Mouse (Mus musculus) kidney, embryonic 14.5 days (tissue): ENCODE results near the gene Hspa1a. TPM values are rescaled to one million over a fixed set of nuclear protein-coding genes. Genes with fewer than 3 reads are reported as not detected.
"Not testable (repeated sequence)": the region's sequence is repeated elsewhere in the genome, so short reads cannot be mapped to it uniquely, and the experiment has no call there.

Experiments
- ATAC-seq: fragments of 200-750 bp; cut with Nextera tagmentation; 2 replicates; pipeline ENCODE4 v1.8.0; 2017; ENCODE audit warnings: moderate number of reproducible peaks, mild to moderate bottlenecking, moderate TSS enrichment, moderate library complexity; ENCODE audit not compliant: low FRiP score, low TSS enrichment
- H3K27ac ChIP-seq: fragments of 300-500 bp; sonication (generic); 2 replicates; pipeline ENCODE4 v1.5.1; 2014; ENCODE audit warnings: low read depth, mild to moderate bottlenecking, low read length, moderate library complexity, mixed read lengths
- H3K27me3 ChIP-seq: fragments of 300-500 bp; sonication (generic); 2 replicates; pipeline ENCODE4 v1.6.1; 2014; ENCODE audit warnings: mild to moderate bottlenecking, low read length; ENCODE audit not compliant: control insufficient read depth, insufficient read depth
- H3K36me3 ChIP-seq: fragments of 300-500 bp; sonication (generic); 2 replicates; pipeline ENCODE4 v1.6.1; 2014; ENCODE audit warnings: low read length, mixed read lengths; ENCODE audit not compliant: control insufficient read depth, insufficient read depth
- H3K4me1 ChIP-seq: fragments of 300-500 bp; sonication (generic); 2 replicates; pipeline ENCODE4 v1.6.1; 2014; ENCODE audit warnings: low read length, mixed read lengths; ENCODE audit not compliant: control insufficient read depth, insufficient read depth
- H3K4me2 ChIP-seq: fragments of 300-500 bp; sonication (generic); replicated peaks from 2 replicates; pipeline ENCODE4 v1.6.1; 2014; ENCODE audit warnings: low read depth, mild to moderate bottlenecking, low read length
- H3K4me3 ChIP-seq: fragments of 300-500 bp; sonication (generic); 2 replicates; pipeline ENCODE4 v1.5.1; 2014; ENCODE audit warnings: mild to moderate bottlenecking, low read length
- H3K9ac ChIP-seq: fragments of 300-500 bp; sonication (generic); 2 replicates; pipeline ENCODE4 v1.6.1; 2014; ENCODE audit warnings: low read depth, mild to moderate bottlenecking, low read length, moderate library complexity
- H3K9me3 ChIP-seq: fragments of 300-500 bp; sonication (generic); 2 replicates; pipeline ENCODE4 v1.6.1; 2016; ENCODE audit warnings: low read length; ENCODE audit not compliant: control insufficient read depth
- WGBS: fragments of 180-500 bp; shearing (Covaris S2); extraction: QIAGEN DNeasy Blood & Tissue Kit; methylation state at CpG from one replicate; pipeline ENCODE4 v1.1.7; 2014; 5-methylcytosine and 5-hydroxymethylcytosine counted together
- polyA plus RNA-seq: library from polyadenylated mRNA; unstranded; fragments of >200 nt; fragmentation: Nextera tagmentation; extraction: Ambion mirVana; gene quantifications from 2 replicates; pipeline ENCODE4 v1.2.1, GENCODE M21; 2014

Hspa1a gene
- polyA plus RNA-seq, 1 experiment from 2014 or later, result 4.3 TPM

- peak overlapping the region; percentile 24; the same call in 1 of the 2 replicates for H3K27ac ChIP-seq
- peaks cover 11% of the 10 kb centered on the region for H3K4me1 ChIP-seq
- H3K9ac ChIP-seq, result no peak overlapping the region
- no peak for ATAC-seq
- H3K27me3 ChIP-seq, result no peaks in the 10 kb centered on the region
- no peaks in the 10 kb centered on the region for H3K9me3 ChIP-seq
- H3K4me3 ChIP-seq, result no peak overlapping the region
- no peaks in the 10 kb centered on the region for H3K36me3 ChIP-seq
- no peak overlapping the region for H3K4me2 ChIP-seq
- 25% methylated on average over 3 of the region's 3 CpGs for WGBS
These were observed 9.8 kb downstream of the Hspa1a start for GRCm38 (mm10) chr17:34962125-34962524.

DNA sequence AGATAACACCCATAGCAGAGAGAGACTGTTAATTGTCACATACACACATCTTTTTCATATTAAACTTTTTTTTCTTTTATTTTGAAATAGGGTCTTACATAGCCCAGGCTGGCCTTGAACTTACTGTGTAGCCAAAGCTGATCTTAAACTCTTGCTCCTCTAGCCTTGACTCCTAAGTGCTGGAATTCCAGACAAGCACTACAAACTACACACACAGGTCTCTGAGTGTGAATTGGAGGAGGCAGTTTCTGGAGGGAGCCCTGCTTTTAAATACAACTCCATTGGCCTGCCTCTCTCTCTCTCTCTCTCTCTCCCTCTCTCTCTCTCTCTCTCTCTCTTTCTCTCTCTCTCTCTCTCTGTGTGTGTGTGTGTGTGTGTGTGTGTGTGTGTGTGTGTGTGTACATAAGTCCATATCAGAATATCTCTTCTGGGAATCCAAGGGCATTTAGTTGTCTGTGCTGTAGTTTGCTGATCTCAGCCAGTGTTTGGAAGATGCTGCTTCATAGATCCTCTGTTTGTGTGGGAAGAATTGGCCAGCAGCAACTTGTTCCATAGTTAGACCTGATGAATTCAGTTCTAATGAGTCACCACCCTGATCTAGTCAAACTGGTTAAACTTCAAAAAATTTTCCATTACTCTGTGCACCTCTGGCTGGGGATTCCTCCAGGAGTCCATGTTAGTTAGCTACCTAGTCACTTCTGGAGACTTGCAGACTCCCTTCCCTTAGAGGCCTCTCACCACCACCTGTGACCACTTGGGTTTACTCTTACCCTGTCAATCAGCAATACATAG is 11.1 kb downstream of the Hspa1a start:
- no peaks in the 10 kb centered on the region for H3K36me3 ChIP-seq
- H3K4me3 ChIP-seq, result no peak overlapping the region
- no peak overlapping the region for H3K4me2 ChIP-seq
- no peaks in the 10 kb centered on the region for H3K27me3 ChIP-seq
- peaks cover 11% of the 10 kb centered on the region for H3K4me1 ChIP-seq
- H3K27ac ChIP-seq, result peak overlapping the region; percentile 24; the same call in 1 of the 2 replicates
- H3K9me3 ChIP-seq, result no peaks in the 10 kb centered on the region
- H3K9ac ChIP-seq, result no peak overlapping the region
- ATAC-seq, result no peak

- Histone ChIP-seq H3K4me1 (peaks cover 11% of the 10 kb centered on the region), H3K9me3 (no peaks in the 10 kb centered on the region), H3K27ac (peak overlapping the region; percentile 96), H3K4me3 (peak overlapping the region; percentile 47), H3K9ac (peak overlapping the region; percentile 57; the same call in 1 of the 2 replicates), H3K27me3 (no peaks in the 10 kb centered on the region), H3K36me3 (no peaks in the 10 kb centered on the region), H3K4me2 (peak overlapping the region; percentile 50)
- 7% methylated on average over 12 of the region's 12 CpGs for WGBS
- ATAC-seq, result peak; percentile 6
These were observed 12.0 kb downstream of the Hspa1a start for GRCm38 (mm10) chr17:34959881-34960515.

DNA sequence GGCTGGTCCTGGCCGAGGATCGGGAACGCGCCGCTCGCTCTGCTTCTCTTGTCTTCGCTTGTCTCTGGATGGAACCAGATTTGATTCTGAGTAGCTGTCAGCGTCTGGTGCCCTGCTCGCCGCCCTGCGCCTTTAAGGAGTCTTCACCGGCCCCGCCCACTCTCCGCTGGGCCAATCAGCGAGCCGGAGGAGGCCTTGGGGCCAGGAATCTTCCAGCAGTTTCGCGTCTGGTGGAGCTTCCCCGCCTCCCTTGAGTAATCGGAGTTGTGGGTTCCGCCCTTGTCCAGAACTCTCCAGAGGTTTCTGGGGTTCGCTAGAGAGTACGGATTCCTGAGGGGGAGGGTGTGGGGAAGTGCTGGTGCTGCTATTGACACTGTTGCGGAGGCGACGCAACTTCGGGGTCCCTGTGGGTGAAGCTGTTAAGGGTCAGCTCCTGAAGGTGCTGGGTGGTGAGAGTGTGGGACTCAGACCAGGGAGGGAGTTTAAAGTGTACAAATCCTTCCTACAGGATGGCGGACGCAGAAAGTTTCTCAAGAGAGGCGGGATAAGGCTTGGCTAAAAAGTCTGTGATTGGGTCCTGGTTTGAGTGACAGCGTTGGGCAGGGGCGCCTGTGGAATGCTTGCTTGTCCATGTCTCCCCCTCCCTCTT is 12.7 kb downstream of the Hspa1a start, which contains the start of gene Hspa1b:
Gene Hspa1b (minus strand): TSS at position 109 of the 649 bp plus-strand sequence.
- not testable (repeated sequence) for H3K27me3 ChIP-seq, H3K36me3 ChIP-seq, H3K4me1 ChIP-seq, H3K9me3 ChIP-seq
- peak; percentile 90 for ATAC-seq
- Histone ChIP-seq H3K4me3 (peak within 1 kb of the TSS; percentile 47), H3K4me2 (peak within 1 kb of the TSS; percentile 50), H3K9ac (peak within 1 kb of the TSS; percentile 57; the same call in 1 of the 2 replicates), H3K27ac (peak within 1 kb of the TSS; percentile 96)
- under 1% methylated on average over 27 of the region's 32 CpGs for WGBS

- peak overlapping the region; percentile 46 for H3K4me2 ChIP-seq
- H3K27ac ChIP-seq, H3K9ac ChIP-seq, H3K36me3 ChIP-seq, H3K4me1 ChIP-seq, H3K9me3 ChIP-seq, H3K27me3 ChIP-seq: not testable (repeated sequence)
- peak overlapping the region; percentile 47 for H3K4me3 ChIP-seq
- WGBS, result 3% methylated on average over 19 of the region's 47 CpGs
- ATAC-seq, result peak; percentile 26; the same call in 1 of the 2 replicates
These were observed 13.2 kb downstream of the Hspa1a start for GRCm38 (mm10) chr17:34958734-34959129.

GRCm38 (mm10) chr17:34957966-34958365 is 14.0 kb downstream of the Hspa1a start:
- not testable (repeated sequence) for H3K4me3 ChIP-seq, ATAC-seq

GRCm38 (mm10) chr17:34957291-34957690 is 14.7 kb downstream of the Hspa1a start:
- not testable (repeated sequence) for ATAC-seq, H3K4me2 ChIP-seq, H3K4me3 ChIP-seq, H3K27ac ChIP-seq, H3K36me3 ChIP-seq, H3K4me1 ChIP-seq, H3K27me3 ChIP-seq, H3K9me3 ChIP-seq, H3K9ac ChIP-seq
- WGBS, result 17% methylated on average over 29 of the region's 40 CpGs

More at GRCm38 (mm10) chr17:34957966-34958365, 14.0 kb downstream of the Hspa1a start:
- not testable (repeated sequence) for H3K4me1 ChIP-seq, H3K9ac ChIP-seq, H3K27me3 ChIP-seq, H3K36me3 ChIP-seq, H3K4me2 ChIP-seq, H3K27ac ChIP-seq, H3K9me3 ChIP-seq
- WGBS, result 36% methylated on average over 23 of the region's 40 CpGs

GRCm38 (mm10) chr17:34956340-34956739 is 15.6 kb downstream of the Hspa1a start:
- Histone ChIP-seq H3K4me2 (no peak overlapping the region), H3K27me3 (no peaks in the 10 kb centered on the region), H3K36me3 (peaks cover 2% of the 10 kb centered on the region), H3K9ac (no peak overlapping the region), H3K4me1 (peaks cover 7% of the 10 kb centered on the region), H3K4me3 (no peak overlapping the region), H3K9me3 (no peaks in the 10 kb centered on the region), H3K27ac (no peak overlapping the region)
- 38% methylated on average over 1 of the region's 1 CpGs for WGBS
- no peak for ATAC-seq

GRCm38 (mm10) chr17:34955884-34956283 is 16.1 kb downstream of the Hspa1a start:
- peaks cover 6% of the 10 kb centered on the region for H3K36me3 ChIP-seq
- ATAC-seq, result no peak
- WGBS, result 80% methylated on average over 3 of the region's 3 CpGs

More at GRCm38 (mm10) chr17:34955884-34956283, 16.1 kb downstream of the Hspa1a start:
- Histone ChIP-seq H3K9ac (no peak overlapping the region), H3K27ac (no peak overlapping the region), H3K9me3 (no peaks in the 10 kb centered on the region), H3K4me1 (peaks cover 12% of the 10 kb centered on the region), H3K4me2 (no peak overlapping the region), H3K4me3 (no peak overlapping the region), H3K27me3 (no peaks in the 10 kb centered on the region)
